Mouse (Mus musculus): ENCODE results near the gene Tex36. TPM values are rescaled to one million over a fixed set of nuclear protein-coding genes. Genes with fewer than 3 reads are reported as not detected.

Tex36 gene
- polyA plus RNA-seq, 1 experiment from 2014 or later = not detected

DNA sequence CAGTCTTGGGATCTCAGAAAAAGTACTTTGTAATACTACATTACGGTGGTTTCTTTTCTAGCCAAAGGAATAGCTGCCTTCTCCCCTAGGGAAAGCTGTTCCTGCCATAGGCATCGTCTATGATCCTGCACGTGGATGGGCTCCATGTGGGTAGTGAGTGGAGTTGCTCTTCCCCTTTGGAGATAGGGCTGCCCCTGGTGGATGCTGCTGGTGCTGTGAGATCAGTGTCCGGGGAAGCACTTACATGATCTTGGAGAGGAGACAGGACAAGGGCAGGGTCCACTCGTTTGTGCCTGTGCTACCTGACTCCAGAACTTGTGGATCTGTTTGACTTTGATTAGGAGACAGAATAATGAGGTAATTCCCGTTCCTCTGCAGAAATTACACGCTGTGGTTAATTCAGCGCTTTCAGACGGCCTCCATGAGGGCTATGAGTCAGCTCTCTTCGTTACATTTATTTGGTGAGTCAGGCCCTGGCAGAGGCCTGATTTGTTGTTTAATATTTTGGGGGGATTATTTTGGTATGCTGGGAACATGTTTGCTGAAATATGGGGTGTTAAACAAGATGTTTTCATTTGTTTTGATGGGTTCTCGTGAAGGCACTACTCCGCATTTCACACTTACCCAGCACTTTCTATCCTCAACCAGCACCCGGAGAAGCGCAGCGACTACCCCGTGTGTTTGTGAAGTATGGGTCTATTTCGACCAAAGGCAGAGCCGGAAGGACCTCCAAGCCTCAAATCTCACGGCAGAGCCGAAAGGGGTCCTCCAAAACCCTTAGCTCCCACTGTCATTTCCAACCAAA is 22.3 kb downstream of the Tex36 start:
- Histone ChIP-seq H3K27me3 (no peaks in the 10 kb centered on the region), H3K4me3 (no peak overlapping the region), H3K4me2 (no peak overlapping the region), H3K4me1 (no peaks in the 10 kb centered on the region), H3K9me3 (no peaks in the 10 kb centered on the region), H3K9ac (no peak overlapping the region), H3K27ac (no peak overlapping the region), H3K36me3 (no peaks in the 10 kb centered on the region)
- WGBS = 75% methylated on average over 20 of the region's 20 CpGs
- no peak for ATAC-seq (ENCODE audit: insufficient number of reproducible peaks, low FRiP score, low TSS enrichment, low read depth)

DNA sequence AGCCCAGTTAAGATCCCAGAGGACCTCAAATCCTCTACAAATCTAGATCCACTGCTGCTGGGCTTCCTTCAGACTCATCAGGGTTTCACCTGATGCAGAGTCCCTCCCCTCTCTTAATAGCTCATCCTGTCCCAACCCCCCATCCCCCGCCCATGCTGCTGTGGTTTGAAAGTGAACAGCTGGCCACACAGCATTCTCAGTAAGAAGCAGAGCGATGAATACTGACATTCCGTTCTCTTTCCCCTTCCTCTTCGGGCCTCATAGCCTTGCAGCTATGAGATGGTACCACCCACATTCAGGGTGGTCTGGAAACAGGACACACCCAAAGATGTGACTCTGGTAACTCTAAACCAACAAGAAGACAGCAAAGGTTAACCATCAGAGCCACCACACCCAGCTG is 25.1 kb downstream of the Tex36 start:
- Histone ChIP-seq H3K36me3 (no peaks in the 10 kb centered on the region), H3K27ac (no peak overlapping the region), H3K9ac (no peak overlapping the region), H3K4me3 (no peak overlapping the region), H3K4me2 (no peak overlapping the region), H3K9me3 (no peaks in the 10 kb centered on the region), H3K27me3 (no peaks in the 10 kb centered on the region), H3K4me1 (no peaks in the 10 kb centered on the region)
- ATAC-seq (ENCODE audit: insufficient number of reproducible peaks, low FRiP score, low TSS enrichment, low read depth) = no peak
- WGBS = 25% methylated on average over 4 of the region's 4 CpGs

DNA sequence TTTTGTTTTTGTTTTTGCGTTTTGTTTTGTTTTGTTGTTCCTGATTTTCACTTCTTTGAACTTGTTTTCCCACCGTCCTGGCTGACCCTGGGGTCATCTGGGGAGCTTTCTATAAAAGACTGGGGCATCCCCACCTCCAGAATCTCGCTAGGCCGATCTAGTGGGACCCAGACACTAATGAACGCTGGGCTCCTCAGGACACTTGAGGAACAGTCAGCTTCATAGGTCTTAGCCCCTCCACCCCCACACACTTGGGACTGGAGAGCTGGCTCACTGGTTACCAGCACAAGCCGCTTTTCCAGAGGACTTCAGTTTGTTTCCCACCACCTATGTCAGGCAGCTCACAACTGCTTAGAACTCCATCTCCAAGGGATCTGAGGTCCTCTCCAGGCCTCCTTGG is 25.7 kb downstream of the Tex36 start:
- WGBS = 63% methylated on average over 6 of the region's 6 CpGs
- Histone ChIP-seq H3K9ac (no peak overlapping the region), H3K36me3 (no peaks in the 10 kb centered on the region), H3K27me3 (no peaks in the 10 kb centered on the region), H3K4me2 (no peak overlapping the region), H3K27ac (no peak overlapping the region), H3K4me1 (no peaks in the 10 kb centered on the region), H3K9me3 (no peaks in the 10 kb centered on the region), H3K4me3 (no peak overlapping the region)
- no peak for ATAC-seq (ENCODE audit: insufficient number of reproducible peaks, low FRiP score, low TSS enrichment, low read depth)

DNA sequence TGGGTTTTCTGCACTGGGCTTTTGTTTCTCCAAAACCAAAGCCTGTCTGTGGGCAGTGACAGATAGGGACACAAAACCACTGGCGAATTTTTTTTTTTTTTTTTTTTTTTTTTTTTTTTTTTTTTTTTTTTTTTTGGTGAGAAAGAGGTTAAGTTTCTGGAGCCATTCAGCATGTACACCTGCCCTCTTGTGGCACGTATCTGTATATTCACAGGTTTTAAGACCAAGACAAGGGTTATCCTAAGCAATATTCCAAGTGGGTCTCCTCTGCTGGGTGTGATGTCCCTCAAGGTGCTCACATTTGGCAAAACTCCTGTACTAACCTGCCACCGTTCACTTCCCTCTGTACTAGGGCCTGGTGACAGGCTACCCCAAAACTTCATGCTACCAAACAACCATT is 30.0 kb downstream of the Tex36 start:
- ATAC-seq (ENCODE audit: insufficient number of reproducible peaks, low FRiP score, low TSS enrichment, low read depth) = no peak

DNA sequence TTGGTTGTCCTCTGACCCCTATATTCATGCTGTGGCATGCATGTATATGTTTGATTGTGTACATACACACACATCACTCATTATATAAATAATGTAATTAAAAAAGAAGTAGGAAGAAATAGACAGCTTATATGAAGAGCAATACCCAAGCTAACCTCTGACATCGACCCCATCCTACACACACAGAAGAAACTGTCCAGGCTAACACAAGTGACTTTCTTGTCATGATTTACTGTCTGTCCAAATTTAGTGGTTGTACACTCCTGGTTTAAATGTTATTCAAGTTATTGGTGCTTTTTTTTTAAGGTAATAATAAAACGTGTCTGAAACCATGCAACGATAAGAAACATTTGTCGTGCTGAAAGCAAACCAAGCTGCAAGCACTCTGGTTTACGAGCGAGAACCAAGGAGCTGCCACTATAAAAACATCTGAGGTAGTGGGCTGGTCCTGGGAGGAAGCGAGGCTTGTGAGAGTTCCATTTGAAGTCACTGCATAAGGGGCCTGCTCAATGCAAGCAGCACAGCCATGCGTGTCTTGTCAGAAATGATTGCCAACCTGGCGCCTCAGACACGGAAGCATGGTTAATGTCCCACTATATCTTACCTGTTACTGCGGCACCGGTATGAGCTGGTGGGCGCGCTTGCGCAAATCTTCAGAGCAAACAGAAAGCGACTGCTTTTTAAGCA is 32.6 kb downstream of the Tex36 start:
- H3K9ac ChIP-seq = no peak overlapping the region
- H3K4me3 ChIP-seq = no peak overlapping the region
- WGBS = 42% methylated on average over 16 of the region's 16 CpGs
- H3K4me1 ChIP-seq = 0 out of 2 replicates have a peak, but pooled peaks cover 5% of the 10 kb centered on the region
- ATAC-seq (ENCODE audit: insufficient number of reproducible peaks, low FRiP score, low TSS enrichment, low read depth) = no peak
- no peaks in the 10 kb centered on the region for H3K27me3 ChIP-seq
- no peaks in the 10 kb centered on the region for H3K36me3 ChIP-seq
- H3K4me2 ChIP-seq = no peak overlapping the region
- H3K9me3 ChIP-seq = no peaks in the 10 kb centered on the region
- H3K27ac ChIP-seq = no peak overlapping the region

More for the DNA sequence above, 30.0 kb downstream of the Tex36 start:
- WGBS = 26% methylated on average over 3 of the region's 3 CpGs
- Histone ChIP-seq H3K27me3 (no peaks in the 10 kb centered on the region), H3K9me3 (no peaks in the 10 kb centered on the region), H3K27ac (no peak overlapping the region), H3K9ac (no peak overlapping the region), H3K4me3 (no peak overlapping the region), H3K36me3 (no peaks in the 10 kb centered on the region), H3K4me1 (0 out of 2 replicates have a peak, but pooled peaks cover 5% of the 10 kb centered on the region), H3K4me2 (no peak overlapping the region)

DNA sequence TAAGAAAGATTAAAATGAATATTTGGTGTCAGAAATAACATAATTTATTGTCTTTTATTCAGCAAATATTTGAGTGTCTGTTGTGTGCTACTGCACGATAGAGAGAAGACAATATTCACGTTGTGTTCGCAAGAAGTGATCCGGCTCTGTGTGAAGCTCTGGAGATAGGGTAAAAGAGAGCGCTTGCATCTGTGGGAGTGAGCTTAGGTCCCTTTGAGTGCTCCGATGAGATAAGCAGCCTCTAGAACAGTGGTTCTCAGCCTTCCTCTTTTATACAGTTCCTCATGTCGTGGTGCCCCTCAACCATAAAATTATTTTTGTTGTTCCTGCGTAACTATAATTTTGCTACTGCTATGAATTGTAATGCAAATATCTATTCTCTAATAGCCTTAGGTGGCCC is 37.4 kb downstream of the Tex36 start:
- WGBS = 84% methylated on average over 8 of the region's 8 CpGs
- no peaks in the 10 kb centered on the region for H3K36me3 ChIP-seq
- ATAC-seq (ENCODE audit: insufficient number of reproducible peaks, low FRiP score, low TSS enrichment, low read depth) = no peak

DNA sequence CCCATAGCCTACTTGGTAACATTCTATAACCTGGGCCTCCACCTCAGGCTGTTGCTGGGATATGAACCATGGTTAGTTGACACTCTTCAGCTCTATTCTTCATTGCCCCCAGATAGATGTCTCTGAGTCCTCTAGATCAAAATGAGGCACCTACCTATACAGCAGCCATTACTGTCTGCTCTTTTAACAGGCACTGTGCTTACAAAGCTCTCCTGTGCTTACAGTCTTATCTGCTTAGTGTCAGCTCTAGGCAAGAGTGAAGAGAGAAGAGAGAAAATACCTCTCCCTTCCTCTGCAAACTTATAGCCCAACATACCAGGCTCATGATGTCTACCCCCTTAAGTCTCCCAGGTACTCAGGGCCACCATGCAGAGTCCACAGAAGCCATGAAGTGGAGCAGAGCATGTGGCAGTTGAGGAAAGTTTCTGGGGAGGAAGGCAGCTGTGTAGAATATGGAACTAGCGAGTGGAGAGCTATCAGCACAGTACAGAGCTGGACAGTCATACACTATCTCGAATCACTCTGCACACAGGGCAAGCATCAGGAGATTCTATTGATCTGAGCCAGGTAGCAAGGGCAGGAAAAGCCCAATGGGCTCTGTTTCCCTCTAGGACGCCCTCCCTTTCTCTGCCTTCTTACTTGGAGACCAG is 38.7 kb downstream of the Tex36 start:
- WGBS = 87% methylated on average over 3 of the region's 3 CpGs
- no peak for ATAC-seq (ENCODE audit: insufficient number of reproducible peaks, low FRiP score, low TSS enrichment, low read depth)
- Histone ChIP-seq H3K4me1 (no peaks in the 10 kb centered on the region), H3K36me3 (no peaks in the 10 kb centered on the region), H3K27me3 (no peaks in the 10 kb centered on the region), H3K4me3 (no peak overlapping the region), H3K4me2 (no peak overlapping the region), H3K9me3 (no peaks in the 10 kb centered on the region), H3K9ac (no peak overlapping the region), H3K27ac (no peak overlapping the region)

More for the DNA sequence above, 37.4 kb downstream of the Tex36 start:
- no peak overlapping the region for H3K4me3 ChIP-seq
- H3K9me3 ChIP-seq = no peaks in the 10 kb centered on the region
- H3K9ac ChIP-seq = no peak overlapping the region
- H3K27ac ChIP-seq = no peak overlapping the region
- no peak overlapping the region for H3K4me2 ChIP-seq
- H3K4me1 ChIP-seq = no peaks in the 10 kb centered on the region
- H3K27me3 ChIP-seq = no peaks in the 10 kb centered on the region

DNA sequence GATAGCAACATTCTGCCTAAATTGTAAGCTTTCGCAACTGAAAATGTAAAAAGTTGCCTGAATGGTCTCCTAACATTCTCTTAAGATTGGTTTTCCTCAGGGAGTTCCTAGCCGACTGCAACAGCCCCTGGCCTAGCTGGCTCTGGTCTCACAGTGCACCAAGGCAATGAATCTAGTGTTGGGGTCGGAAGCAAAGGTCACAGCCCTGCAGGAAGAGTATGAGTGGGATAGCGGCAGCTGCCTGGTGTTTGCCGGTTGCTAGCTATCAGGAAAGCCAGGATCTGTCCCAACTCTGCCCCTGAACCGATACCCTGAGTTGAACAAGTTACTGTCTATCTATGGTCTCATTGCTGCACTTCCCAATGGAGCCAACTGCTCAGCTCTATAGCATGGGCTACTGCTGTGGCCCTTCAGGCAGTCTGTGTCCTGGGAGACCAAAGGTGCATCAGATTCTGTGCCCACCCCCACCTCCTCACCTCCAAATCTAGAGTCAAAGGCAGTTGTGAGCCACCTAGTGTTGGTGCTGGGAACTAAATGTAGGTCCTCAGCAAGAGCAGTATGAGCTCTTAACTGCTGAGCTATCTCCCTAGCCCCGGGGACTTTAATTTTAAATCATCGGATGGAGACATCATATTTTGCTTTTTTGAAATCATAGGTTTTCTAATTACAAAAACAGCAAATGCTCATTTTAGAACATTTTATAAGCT is 46.0 kb downstream of the Tex36 start:
- no peak for ATAC-seq (ENCODE audit: insufficient number of reproducible peaks, low FRiP score, low TSS enrichment, low read depth)
- H3K36me3 ChIP-seq = no peaks in the 10 kb centered on the region
- H3K4me1 ChIP-seq = no peaks in the 10 kb centered on the region
- no peak overlapping the region for H3K4me3 ChIP-seq
- no peaks in the 10 kb centered on the region for H3K9me3 ChIP-seq
- 58% methylated on average over 8 of the region's 8 CpGs for WGBS
- no peak overlapping the region for H3K9ac ChIP-seq
- H3K27me3 ChIP-seq = no peaks in the 10 kb centered on the region
- H3K4me2 ChIP-seq = no peak overlapping the region
- H3K27ac ChIP-seq = no peak overlapping the region

DNA sequence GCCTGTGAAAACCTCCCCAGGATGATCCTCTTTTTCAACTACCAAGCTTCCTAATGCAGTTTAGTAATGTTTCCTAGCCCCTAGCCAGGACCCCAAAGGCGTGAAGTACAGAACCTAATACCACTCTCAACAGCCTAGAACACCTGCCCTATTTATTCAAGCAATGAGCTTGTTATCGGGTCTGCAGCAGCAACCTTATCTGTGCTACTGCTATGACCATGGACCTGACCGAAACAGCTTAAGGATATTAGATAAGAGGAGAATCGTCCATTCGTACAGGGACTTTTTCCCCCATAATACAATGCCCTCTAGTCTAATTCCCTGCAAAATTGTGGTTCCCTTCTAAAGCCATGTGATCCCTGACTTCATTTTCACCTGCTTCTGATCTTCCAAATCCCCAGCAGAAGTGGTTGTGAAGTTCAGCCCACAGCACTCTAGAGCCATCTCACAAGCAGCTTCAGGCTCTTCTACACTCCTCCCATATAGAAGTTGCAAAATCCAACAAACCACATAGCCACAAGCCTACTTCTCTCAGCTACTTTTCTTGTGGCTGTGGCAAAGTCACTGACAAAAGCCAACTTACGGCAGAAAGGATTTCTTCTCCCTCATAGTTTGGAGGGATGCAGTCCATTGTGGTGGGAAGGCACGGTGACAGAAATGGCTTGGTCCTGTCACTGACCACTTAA is 49.5 kb downstream of the Tex36 start:
- H3K4me2 ChIP-seq = no peak overlapping the region

DNA sequence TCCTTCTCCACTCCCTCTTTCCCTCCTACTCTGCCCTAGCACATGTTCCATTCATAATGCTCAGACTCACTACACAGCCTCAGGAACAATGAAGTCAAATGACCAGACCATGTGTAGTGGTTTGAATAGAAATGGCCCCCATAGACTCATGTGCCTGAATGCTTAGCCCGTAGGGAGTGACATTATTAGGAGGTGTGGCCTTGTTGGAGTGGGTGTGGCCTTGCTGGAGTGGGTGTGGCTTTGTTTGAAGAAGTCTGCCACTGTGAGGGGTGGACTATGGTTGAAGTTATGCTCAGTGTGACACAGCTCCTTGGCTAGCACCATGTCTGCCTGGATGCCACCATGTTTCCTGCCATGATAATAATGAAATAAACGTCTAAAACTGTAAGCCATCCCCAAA is 51.0 kb downstream of the Tex36 start:
- Histone ChIP-seq H3K4me1 (no peaks in the 10 kb centered on the region), H3K27ac (no peak overlapping the region), H3K9me3 (no peaks in the 10 kb centered on the region; the same call in 1 of the 2 replicates), H3K36me3 (no peaks in the 10 kb centered on the region), H3K4me3 (no peak overlapping the region), H3K27me3 (no peaks in the 10 kb centered on the region), H3K9ac (no peak overlapping the region), H3K4me2 (no peak overlapping the region)
- no peak for ATAC-seq (ENCODE audit: insufficient number of reproducible peaks, low FRiP score, low TSS enrichment, low read depth)
- WGBS = 48% methylated on average over 2 of the region's 2 CpGs

More for the DNA sequence above, 49.5 kb downstream of the Tex36 start:
- Histone ChIP-seq H3K36me3 (no peaks in the 10 kb centered on the region), H3K27ac (no peak overlapping the region), H3K9ac (no peak overlapping the region), H3K9me3 (no peaks in the 10 kb centered on the region), H3K4me1 (no peaks in the 10 kb centered on the region), H3K27me3 (no peaks in the 10 kb centered on the region), H3K4me3 (no peak overlapping the region)
- no peak for ATAC-seq (ENCODE audit: insufficient number of reproducible peaks, low FRiP score, low TSS enrichment, low read depth)
- WGBS = 83% methylated on average over 7 of the region's 7 CpGs

DNA sequence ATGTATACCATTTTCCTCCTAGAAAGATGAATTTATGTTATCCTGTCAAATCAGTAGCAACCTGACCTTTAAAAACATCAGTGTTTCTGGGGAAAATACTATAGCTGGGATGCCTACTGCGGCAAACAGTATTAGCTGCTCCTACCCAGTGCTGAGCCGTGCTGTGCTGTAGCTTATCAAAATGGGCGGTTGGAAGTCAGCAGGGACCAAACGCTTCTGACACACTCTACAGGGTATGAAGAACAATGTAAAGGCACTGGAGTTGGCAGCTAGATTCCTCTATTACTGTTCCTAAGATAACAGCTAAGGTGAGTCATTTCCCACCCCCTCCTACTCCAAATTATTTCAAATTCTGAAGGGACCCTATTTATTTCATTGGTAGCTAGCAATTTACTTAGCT is 53.5 kb downstream of the Tex36 start:
- Histone ChIP-seq H3K9me3 (no peaks in the 10 kb centered on the region; the same call in 1 of the 2 replicates), H3K27me3 (no peaks in the 10 kb centered on the region), H3K27ac (no peak overlapping the region), H3K9ac (no peak overlapping the region), H3K36me3 (no peaks in the 10 kb centered on the region), H3K4me2 (no peak overlapping the region), H3K4me3 (no peak overlapping the region), H3K4me1 (no peaks in the 10 kb centered on the region)
- 84% methylated on average over 4 of the region's 4 CpGs for WGBS
- no peak for ATAC-seq (ENCODE audit: insufficient number of reproducible peaks, low FRiP score, low TSS enrichment, low read depth)
